ENCODE assay signal across 26 mouse cellular contexts in the genomic region with DNA sequence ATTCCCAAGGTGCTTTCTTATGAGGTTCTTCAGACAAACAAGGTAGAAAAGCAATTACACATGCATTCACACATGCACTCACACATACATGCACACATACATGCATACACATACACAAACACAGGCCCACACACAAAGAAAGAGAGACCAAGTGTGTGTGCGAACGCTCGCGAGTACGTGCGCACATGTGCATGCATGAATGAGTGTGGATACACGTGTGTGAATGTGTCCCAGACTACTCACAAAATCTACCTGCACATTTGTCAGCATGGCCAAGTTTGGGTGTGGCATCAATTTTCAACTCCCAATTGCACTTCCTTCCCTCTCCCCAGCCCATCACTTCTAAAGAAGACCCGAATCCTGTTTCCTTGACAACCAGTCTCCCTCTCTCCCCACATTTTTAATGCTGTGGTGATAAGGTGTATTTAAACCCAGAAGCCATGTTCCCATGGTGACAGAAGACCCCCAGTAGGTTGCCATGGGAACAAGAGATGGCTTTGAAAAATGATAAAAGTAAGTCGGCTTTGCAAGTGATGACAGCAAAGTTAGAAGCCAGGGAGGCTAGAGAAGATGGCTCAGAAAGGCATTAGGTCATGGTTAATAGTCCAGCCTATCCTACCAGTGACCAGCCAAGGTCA.
DNase-seq lines count a peak whose midpoint lies in the region; ATAC-seq lines count a peak whose summit lies in the region.
"Had no signal": no experiment of that assay in that cellular context is flagged by ENCODE, and none has a peak within 500 bp of the region (broad histone marks: within the 10 kb centered on the region; RNA-seq: fewer than 3 reads in every experiment).

No protein-coding gene starts in this region.

- peak; percentile 61 for ATAC-seq in forebrain, embryonic 13.5 days
- no peak for ATAC-seq in forebrain, embryonic 11.5 days (replicated peaks; ENCODE audit: low FRiP score)
- peak; percentile 82 for ATAC-seq in hindbrain, embryonic 15.5 days (ENCODE audit: low FRiP score, low read depth)
- no peak for ATAC-seq in hindbrain, embryonic 11.5 days (ENCODE audit: low FRiP score)
- ATAC-seq: inflammation-experienced regulatory T-cells, adult 6 months; liver, embryonic 12.5 days had no signal

- DNase-seq in forebrain, embryonic 11.5 days (ENCODE audit: low spot score) = no peak
- no peak for DNase-seq in hindbrain, embryonic 11.5 days (ENCODE audit: low spot score)
- peak; percentile 57 to 85 for DNase-seq in right cerebral cortex, postnatal 10 days (ENCODE audit: low spot score in 2 of 2)
- DNase-seq in right cerebral cortex, postnatal 36 days (ENCODE audit: low spot score in 2 of 2) = no peak
- no peak for DNase-seq in ovary, postnatal 14 days (ENCODE audit: low spot score)
- DNase-seq in layer of hippocampus, adult 8-10 months (ENCODE audit: low spot score in 2 of 2) = no peak
- DNase-seq: adrenal gland, postnatal 10 days; cerebellum, adult 9-10 months; gastrocnemius, postnatal 25 days; heart, adult 2 months; heart, postnatal 14 days; kidney, adult 18-20 months; kidney, postnatal 4 days; layer of hippocampus, adult 9-11 months; lung, adult 18-20 months; lung, postnatal 10 days; right cerebral cortex, postnatal 25 days; thymus, postnatal 14 days had no signal

- no peaks in the 10 kb centered on the region for H3K9me3 ChIP-seq in forebrain, embryonic 13.5 days (replicated peaks)
- no peaks in the 10 kb centered on the region for H3K9me3 ChIP-seq in forebrain, embryonic 11.5 days (ENCODE audit: control insufficient read depth, low read length)
- H3K9me3 ChIP-seq in hindbrain, embryonic 15.5 days = no peaks in the 10 kb centered on the region
- H3K9me3 ChIP-seq in hindbrain, embryonic 11.5 days (ENCODE audit: control insufficient read depth, low read length) = no peaks in the 10 kb centered on the region
- H3K9me3 ChIP-seq: embryonic facial prominence, embryonic 10.5 days; heart, embryonic 13.5 days; limb, embryonic 13.5 days; liver, embryonic 12.5 days; neural tube, embryonic 12.5 days had no signal

- 85% methylated on average over 9 of the region's 9 CpGs for WGBS in forebrain, embryonic 13.5 days
- 92% methylated on average over 9 of the region's 9 CpGs for WGBS in forebrain, embryonic 11.5 days
- WGBS in hindbrain, embryonic 15.5 days = 74% methylated on average over 9 of the region's 9 CpGs
- 90% methylated on average over 9 of the region's 9 CpGs for WGBS in hindbrain, embryonic 11.5 days

- no peak overlapping the region for H3K9ac ChIP-seq in forebrain, embryonic 13.5 days
- H3K9ac ChIP-seq in forebrain, embryonic 11.5 days (ENCODE audit: low read length) = no peak overlapping the region
- H3K9ac ChIP-seq in hindbrain, embryonic 15.5 days = no peak overlapping the region
- no peak overlapping the region for H3K9ac ChIP-seq in hindbrain, embryonic 11.5 days (ENCODE audit: low read depth, low read length)
- H3K9ac ChIP-seq: heart, embryonic 13.5 days; limb, embryonic 13.5 days; liver, embryonic 12.5 days; neural tube, embryonic 12.5 days had no signal

- H3K4me2 ChIP-seq in forebrain, embryonic 13.5 days = no peak overlapping the region
- H3K4me2 ChIP-seq in forebrain, embryonic 11.5 days (ENCODE audit: low read depth, low read length, severe bottlenecking) = no peak overlapping the region
- H3K4me2 ChIP-seq in hindbrain, embryonic 15.5 days = no peak overlapping the region
- no peak overlapping the region for H3K4me2 ChIP-seq in hindbrain, embryonic 11.5 days (replicated peaks; ENCODE audit: low read depth, low read length)
- H3K4me2 ChIP-seq: heart, embryonic 13.5 days; limb, embryonic 13.5 days; liver, embryonic 12.5 days; neural tube, embryonic 12.5 days had no signal

- H3K36me3 ChIP-seq in forebrain, embryonic 13.5 days (ENCODE audit: poor library complexity, severe bottlenecking) = no peaks in the 10 kb centered on the region
- H3K36me3 ChIP-seq in forebrain, embryonic 11.5 days (ENCODE audit: control insufficient read depth, insufficient read depth, low read length) = no peaks in the 10 kb centered on the region
- no peaks in the 10 kb centered on the region for H3K36me3 ChIP-seq in hindbrain, embryonic 15.5 days
- H3K36me3 ChIP-seq in hindbrain, embryonic 11.5 days (ENCODE audit: control insufficient read depth, insufficient read depth, low read length) = no peaks in the 10 kb centered on the region
- H3K36me3 ChIP-seq: embryonic facial prominence, embryonic 10.5 days; heart, embryonic 13.5 days; limb, embryonic 13.5 days; liver, embryonic 12.5 days; neural tube, embryonic 12.5 days had no signal

- H3K4me3 ChIP-seq in forebrain, embryonic 13.5 days = no peak overlapping the region
- no peak overlapping the region for H3K4me3 ChIP-seq in forebrain, embryonic 11.5 days (ENCODE audit: low read depth, low read length)
- no peak overlapping the region for H3K4me3 ChIP-seq in hindbrain, embryonic 15.5 days
- H3K4me3 ChIP-seq in hindbrain, embryonic 11.5 days (ENCODE audit: low read depth, low read length) = no peak overlapping the region
- H3K4me3 ChIP-seq: embryonic facial prominence, embryonic 10.5 days; heart, adult 2 months; heart, embryonic 13.5 days; limb, embryonic 13.5 days; liver, embryonic 12.5 days; neural tube, embryonic 12.5 days had no signal

- H3K4me1 ChIP-seq in forebrain, embryonic 13.5 days = peaks cover 19% of the 10 kb centered on the region
- no peaks in the 10 kb centered on the region for H3K4me1 ChIP-seq in forebrain, embryonic 11.5 days (replicated peaks; ENCODE audit: control insufficient read depth, insufficient read depth, low read length)
- H3K4me1 ChIP-seq in hindbrain, embryonic 15.5 days (replicated peaks) = peaks cover 37% of the 10 kb centered on the region
- H3K4me1 ChIP-seq in hindbrain, embryonic 11.5 days (replicated peaks; ENCODE audit: control insufficient read depth, insufficient read depth, low read length) = no peaks in the 10 kb centered on the region
- H3K4me1 ChIP-seq: liver, embryonic 12.5 days had no signal

- H3K27ac ChIP-seq in forebrain, embryonic 13.5 days = no peak overlapping the region
- H3K27ac ChIP-seq in forebrain, embryonic 11.5 days (ENCODE audit: low read depth, low read length) = no peak overlapping the region
- H3K27ac ChIP-seq in hindbrain, embryonic 15.5 days (replicated peaks) = peak overlapping the region; percentile 30; the same call in 1 of the 2 replicates
- H3K27ac ChIP-seq in hindbrain, embryonic 11.5 days (ENCODE audit: low read depth, low read length) = no peak overlapping the region
- H3K27ac ChIP-seq: embryonic facial prominence, embryonic 10.5 days; heart, adult 2 months; heart, embryonic 13.5 days; limb, embryonic 13.5 days; liver, embryonic 12.5 days; neural tube, embryonic 12.5 days had no signal

- H3K27me3 ChIP-seq in forebrain, embryonic 13.5 days = no peaks in the 10 kb centered on the region
- H3K27me3 ChIP-seq in forebrain, embryonic 11.5 days (ENCODE audit: control insufficient read depth, insufficient read depth, low read length) = no peaks in the 10 kb centered on the region
- no peaks in the 10 kb centered on the region for H3K27me3 ChIP-seq in hindbrain, embryonic 15.5 days
- no peaks in the 10 kb centered on the region for H3K27me3 ChIP-seq in hindbrain, embryonic 11.5 days (ENCODE audit: control insufficient read depth, insufficient read depth, low read length)
- H3K27me3 ChIP-seq: heart, embryonic 13.5 days; limb, embryonic 13.5 days; liver, embryonic 12.5 days; neural tube, embryonic 12.5 days had no signal

Comparison
In these comparisons a context has a peak if more than half of its experiments do, and no peak if none do; other contexts are left out.
1. ATAC-seq: peak in forebrain, embryonic 13.5 days (single experiment) and hindbrain, embryonic 15.5 days (single experiment); none in forebrain, embryonic 11.5 days (single experiment) and hindbrain, embryonic 11.5 days (single experiment).
2. DNase-seq: peak in right cerebral cortex, postnatal 10 days (2 of 2); none in forebrain, embryonic 11.5 days (single experiment), hindbrain, embryonic 11.5 days (single experiment), right cerebral cortex, postnatal 36 days (0 of 2), ovary, postnatal 14 days (single experiment) and layer of hippocampus, adult 8-10 months (0 of 2).